Mouse (Mus musculus) liver, embryonic 15.5 days (tissue): ENCODE data around the gene Cep164. TPM values are rescaled to one million over a fixed set of nuclear protein-coding genes. Genes with fewer than 3 reads are reported as not detected.

ENCODE experiments used
- ATAC-seq: fragments of 200-750 bp; cut with Nextera tagmentation; 2 replicates; pipeline ENCODE4 v1.8.0; 2017; ENCODE audit warnings: moderate number of reproducible peaks, mild to moderate bottlenecking, moderate library complexity; ENCODE audit not compliant: insufficient read depth
- H3K27ac ChIP-seq: fragments of 300-500 bp; sonication (generic); replicated peaks from 2 replicates; pipeline ENCODE4 v1.5.1; 2015; ENCODE audit warnings: mild to moderate bottlenecking, inconsistent platforms
- H3K27me3 ChIP-seq: fragments of 300-500 bp; sonication (generic); 2 replicates; pipeline ENCODE4 v1.6.1; 2015; ENCODE audit warnings: mild to moderate bottlenecking, inconsistent platforms
- H3K36me3 ChIP-seq: fragments of 300-500 bp; sonication (generic); replicated peaks from 2 replicates; pipeline ENCODE4 v1.6.1; 2015; ENCODE audit warnings: moderate library complexity, mild to moderate bottlenecking, inconsistent platforms
- H3K4me1 ChIP-seq: fragments of 300-500 bp; sonication (generic); replicated peaks from 2 replicates; pipeline ENCODE4 v1.6.1; 2015; ENCODE audit warnings: inconsistent platforms
- H3K4me2 ChIP-seq: fragments of 300-500 bp; sonication (generic); 2 replicates; pipeline ENCODE4 v1.6.1; 2015; ENCODE audit warnings: moderate library complexity, mild to moderate bottlenecking, inconsistent platforms
- H3K4me3 ChIP-seq: fragments of 300-500 bp; sonication (generic); replicated peaks from 2 replicates; pipeline ENCODE4 v1.5.1; 2015; ENCODE audit warnings: mild to moderate bottlenecking, inconsistent platforms
- H3K9ac ChIP-seq: fragments of 300-500 bp; sonication (generic); 2 replicates; pipeline ENCODE4 v1.6.1; 2015; ENCODE audit warnings: moderate library complexity, mild to moderate bottlenecking, inconsistent platforms
- H3K9me3 ChIP-seq: fragments of 300-500 bp; sonication (generic); replicated peaks from 2 replicates; pipeline ENCODE4 v1.6.1; 2016; ENCODE audit warnings: inconsistent platforms
- whole genome bisulfite sequencing: fragments of 180-500 bp; shearing (Covaris S2); methylation state at CpG from one replicate; pipeline ENCODE4 v1.1.7; 2015; ENCODE audit warnings: mixed read lengths; ENCODE audit not compliant: insufficient replicate concordance; 5-methylcytosine and 5-hydroxymethylcytosine counted together
- polyA plus RNA-seq: library from polyadenylated mRNA; unstranded; fragments of >200 nt; fragmentation: Nextera tagmentation; extraction: Ambion mirVana; gene quantifications from 2 replicates; pipeline ENCODE4 v1.2.1, GENCODE M21; 2015

Gene Cep164
- polyA plus RNA-seq, 1 experiment from 2014 or later: 5.1 TPM

GRCm38 (mm10) chr9:45838434-45839138 is 10.1 kb upstream of the Cep164 start, which contains the start of gene Bace1:
TSS of gene Bace1 (plus strand) at chr9:45838580.
- WGBS: 2% methylated on average over 40 of the region's 40 CpGs
- H3K27ac ChIP-seq: 0 out of 2 replicates have a peak within 1 kb of the TSS, but pooled peaks have one; percentile 24

GRCm38 (mm10) chr9:45838069-45838433 is 9.6 kb upstream of the Cep164 start:
- H3K4me3 ChIP-seq: peak overlapping the region; percentile 61; the same call in 1 of the 2 replicates
- H3K9ac ChIP-seq: no peak overlapping the region
- H3K4me2 ChIP-seq: peak overlapping the region; percentile 65
- peaks cover 30% of the 10 kb centered on the region for H3K4me1 ChIP-seq
- no peaks in the 10 kb centered on the region for H3K9me3 ChIP-seq
- 25% methylated on average over 4 of the region's 4 CpGs for WGBS
- H3K27ac ChIP-seq: no peak overlapping the region
- no peaks in the 10 kb centered on the region for H3K36me3 ChIP-seq
- no peak for ATAC-seq
- H3K27me3 ChIP-seq: peaks cover 29% of the 10 kb centered on the region

More at GRCm38 (mm10) chr9:45838434-45839138, 10.1 kb upstream of the Cep164 start, which contains the start of gene Bace1:
- Histone ChIP-seq H3K4me3 (peak within 1 kb of the TSS; percentile 61), H3K4me1 (peaks cover 32% of the 10 kb centered on the region), H3K9ac (peak within 1 kb of the TSS; percentile 57), H3K4me2 (peak within 1 kb of the TSS; percentile 65), H3K9me3 (no peaks in the 10 kb centered on the region), H3K36me3 (no peaks in the 10 kb centered on the region), H3K27me3 (peaks cover 29% of the 10 kb centered on the region)
- ATAC-seq: peak; percentile 33; the same call in 1 of the 2 replicates

GRCm38 (mm10) chr9:45833461-45833860 is 5.0 kb upstream of the Cep164 start:
- no peak for ATAC-seq
- Histone ChIP-seq H3K4me1 (peaks cover 7% of the 10 kb centered on the region), H3K4me2 (no peak overlapping the region), H3K9me3 (no peaks in the 10 kb centered on the region), H3K9ac (no peak overlapping the region), H3K4me3 (no peak overlapping the region), H3K36me3 (no peaks in the 10 kb centered on the region), H3K27me3 (peaks cover 6% of the 10 kb centered on the region), H3K27ac (no peak overlapping the region)
- WGBS: 67% methylated on average over 2 of the region's 2 CpGs

- Histone ChIP-seq H3K27me3 (peaks cover 1% of the 10 kb centered on the region; the same call in 1 of the 2 replicates), H3K4me2 (no peak overlapping the region), H3K36me3 (no peaks in the 10 kb centered on the region), H3K27ac (no peak overlapping the region), H3K4me1 (peaks cover 10% of the 10 kb centered on the region), H3K4me3 (no peak overlapping the region), H3K9ac (no peak overlapping the region), H3K9me3 (no peaks in the 10 kb centered on the region)
- WGBS: 65% methylated on average over 2 of the region's 2 CpGs
- ATAC-seq: no peak
Observed at GRCm38 (mm10) chr9:45832898-45833297, 4.4 kb upstream of the Cep164 start.

DNA sequence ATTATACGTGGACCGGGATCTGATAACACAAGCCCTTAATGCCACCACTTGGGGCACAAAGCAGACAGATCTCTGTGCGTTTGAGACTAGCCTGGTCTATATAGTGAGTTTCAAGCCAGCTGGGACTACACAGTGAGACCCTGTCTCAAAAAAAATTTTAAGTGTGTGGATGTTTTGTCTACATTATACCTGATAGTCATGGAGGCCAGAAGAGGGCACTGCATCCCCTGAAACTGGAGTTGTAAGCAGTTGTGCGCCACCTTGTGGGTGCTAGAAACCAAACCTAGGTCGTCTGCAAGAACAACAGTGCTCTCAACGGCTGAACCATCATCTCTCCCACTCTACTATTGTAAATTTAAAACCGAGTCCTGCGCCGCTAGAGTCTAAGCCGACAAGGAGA is 616 bp upstream of the Cep164 start:
- ATAC-seq: no peak

GRCm38 (mm10) chr9:45827663-45828290 is 714 bp downstream of the Cep164 start:
- peak overlapping the region; percentile 69 for H3K4me3 ChIP-seq
- no peaks in the 10 kb centered on the region for H3K9me3 ChIP-seq
- H3K9ac ChIP-seq: peak overlapping the region; percentile 57
- H3K27me3 ChIP-seq: no peaks in the 10 kb centered on the region
- peak overlapping the region; percentile 82 for H3K4me2 ChIP-seq
- peaks cover 17% of the 10 kb centered on the region for H3K4me1 ChIP-seq
- H3K36me3 ChIP-seq: no peaks in the 10 kb centered on the region
- peak; percentile 40 for ATAC-seq
- H3K27ac ChIP-seq: peak overlapping the region; percentile 45; the same call in 1 of the 2 replicates
- WGBS: 9% methylated on average over 23 of the region's 23 CpGs

More for the DNA sequence above, 616 bp upstream of the Cep164 start:
- Histone ChIP-seq H3K27me3 (no peaks in the 10 kb centered on the region), H3K4me1 (peaks cover 17% of the 10 kb centered on the region), H3K4me2 (peak overlapping the region; percentile 82), H3K4me3 (peak overlapping the region; percentile 69), H3K9me3 (no peaks in the 10 kb centered on the region), H3K36me3 (no peaks in the 10 kb centered on the region), H3K27ac (0 out of 2 replicates have a peak overlapping the region, but pooled peaks have one; percentile 38), H3K9ac (no peak overlapping the region)
- WGBS: 32% methylated on average over 10 of the region's 10 CpGs

DNA sequence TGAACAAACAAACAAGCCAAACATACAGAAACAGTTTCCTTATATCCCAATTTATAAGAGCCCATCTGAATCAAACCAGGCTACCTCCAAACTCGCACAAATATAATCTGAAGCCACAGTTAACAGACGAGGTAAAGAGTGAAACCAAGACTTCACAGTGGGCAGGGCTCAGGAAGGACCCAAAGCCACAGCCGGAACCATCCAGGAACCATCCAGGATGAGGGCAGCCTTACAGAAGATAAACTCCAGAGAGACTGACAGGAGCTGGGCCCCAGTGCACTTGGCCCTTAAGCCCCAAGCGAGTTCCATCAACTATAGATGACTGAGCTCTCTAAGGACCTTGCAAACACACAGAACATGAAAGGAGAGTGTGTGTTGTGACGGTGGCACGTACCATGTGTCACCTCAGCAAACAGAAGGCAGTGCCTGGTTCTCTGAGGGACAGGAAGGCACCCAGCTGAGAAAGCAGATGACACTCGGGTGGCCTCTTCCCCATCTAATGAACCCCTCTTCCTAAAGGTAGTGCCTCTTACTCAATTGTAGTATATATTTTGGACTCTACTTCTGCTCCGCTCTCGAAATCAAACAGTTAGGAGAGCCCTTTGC is 10.0 kb downstream of the Cep164 start:
- ATAC-seq: no peak
- H3K9ac ChIP-seq: no peak overlapping the region
- H3K9me3 ChIP-seq: no peaks in the 10 kb centered on the region
- H3K27ac ChIP-seq: no peak overlapping the region
- no peak overlapping the region for H3K4me2 ChIP-seq
- H3K4me1 ChIP-seq: 0 out of 2 replicates have a peak, but pooled peaks cover 4% of the 10 kb centered on the region
- H3K36me3 ChIP-seq: 0 out of 2 replicates have a peak, but pooled peaks cover 4% of the 10 kb centered on the region
- H3K4me3 ChIP-seq: no peak overlapping the region
- 40% methylated on average over 9 of the region's 9 CpGs for WGBS
- no peaks in the 10 kb centered on the region for H3K27me3 ChIP-seq

GRCm38 (mm10) chr9:45815525-45815924 is 13.0 kb downstream of the Cep164 start:
- WGBS: 53% methylated on average over 10 of the region's 10 CpGs
- 0 out of 2 replicates have a peak, but pooled peaks cover 4% of the 10 kb centered on the region for H3K4me1 ChIP-seq
- no peak overlapping the region for H3K9ac ChIP-seq
- no peaks in the 10 kb centered on the region for H3K27me3 ChIP-seq
- no peak overlapping the region for H3K4me2 ChIP-seq
- H3K27ac ChIP-seq: no peak overlapping the region
- H3K9me3 ChIP-seq: no peaks in the 10 kb centered on the region
- no peak for ATAC-seq
- H3K4me3 ChIP-seq: no peak overlapping the region
- H3K36me3 ChIP-seq: 0 out of 2 replicates have a peak, but pooled peaks cover 4% of the 10 kb centered on the region

GRCm38 (mm10) chr9:45815113-45815512 is 13.4 kb downstream of the Cep164 start:
- H3K4me1 ChIP-seq: 0 out of 2 replicates have a peak, but pooled peaks cover 4% of the 10 kb centered on the region
- 0 out of 2 replicates have a peak, but pooled peaks cover 4% of the 10 kb centered on the region for H3K36me3 ChIP-seq
- no peak overlapping the region for H3K27ac ChIP-seq
- no peaks in the 10 kb centered on the region for H3K27me3 ChIP-seq
- no peak overlapping the region for H3K4me2 ChIP-seq
- H3K9ac ChIP-seq: no peak overlapping the region
- no peak for ATAC-seq
- H3K9me3 ChIP-seq: no peaks in the 10 kb centered on the region
- WGBS: 76% methylated on average over 9 of the region's 9 CpGs
- no peak overlapping the region for H3K4me3 ChIP-seq

DNA sequence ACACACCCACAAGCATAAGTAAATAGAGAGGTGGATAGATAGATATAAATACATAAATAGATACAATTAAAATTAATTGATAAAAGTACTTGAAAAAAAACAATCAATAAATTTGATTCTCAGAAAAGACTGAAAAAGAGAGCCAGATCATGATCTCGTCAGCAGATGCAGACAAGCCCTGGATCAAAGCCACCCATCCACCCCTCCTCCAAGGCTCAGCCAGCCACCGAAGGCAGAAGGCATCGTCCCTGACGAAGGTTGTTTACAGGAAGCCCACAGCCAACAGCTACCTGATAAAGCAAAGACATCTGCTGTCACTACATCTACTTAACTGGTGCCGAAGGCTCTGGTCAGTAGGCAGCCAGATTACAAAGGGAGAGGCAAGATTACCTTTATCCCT is 16.5 kb downstream of the Cep164 start:
- no peak overlapping the region for H3K4me2 ChIP-seq
- WGBS: 47% methylated on average over 5 of the region's 5 CpGs
- no peaks in the 10 kb centered on the region for H3K9me3 ChIP-seq
- H3K27ac ChIP-seq: no peak overlapping the region
- 0 out of 2 replicates have a peak, but pooled peaks cover 4% of the 10 kb centered on the region for H3K4me1 ChIP-seq
- H3K36me3 ChIP-seq: 0 out of 2 replicates have a peak, but pooled peaks cover under 1% of the 10 kb centered on the region
- no peak overlapping the region for H3K9ac ChIP-seq
- no peak for ATAC-seq
- H3K4me3 ChIP-seq: no peak overlapping the region
- H3K27me3 ChIP-seq: no peaks in the 10 kb centered on the region

DNA sequence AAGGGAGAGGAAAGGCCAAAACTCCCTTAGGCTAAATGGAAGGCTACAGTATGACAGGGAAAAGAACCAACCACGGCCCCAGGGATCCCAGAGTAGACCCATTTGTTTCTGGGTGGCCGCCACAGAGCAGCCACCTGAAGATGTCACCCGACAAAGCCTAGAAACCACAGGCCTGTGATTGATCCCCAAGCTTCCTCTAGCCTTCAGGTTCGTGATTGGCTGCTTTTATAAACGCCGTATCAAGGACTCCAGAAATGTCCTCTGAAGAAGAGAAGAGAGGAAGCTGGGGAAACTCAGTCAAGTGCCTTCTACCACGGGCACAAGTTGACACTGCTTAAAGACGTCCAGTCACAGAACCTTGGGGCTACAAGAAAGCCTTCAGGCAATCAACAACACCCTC is 20.7 kb downstream of the Cep164 start:
- H3K4me1 ChIP-seq: peaks cover 18% of the 10 kb centered on the region
- no peak overlapping the region for H3K9ac ChIP-seq
- no peak overlapping the region for H3K4me3 ChIP-seq
- no peak overlapping the region for H3K27ac ChIP-seq
- H3K4me2 ChIP-seq: no peak overlapping the region
- H3K9me3 ChIP-seq: no peaks in the 10 kb centered on the region
- WGBS: 58% methylated on average over 8 of the region's 8 CpGs
- no peaks in the 10 kb centered on the region for H3K27me3 ChIP-seq
- 0 out of 2 replicates have a peak, but pooled peaks cover 4% of the 10 kb centered on the region for H3K36me3 ChIP-seq
- no peak for ATAC-seq
